In the genomic region with DNA sequence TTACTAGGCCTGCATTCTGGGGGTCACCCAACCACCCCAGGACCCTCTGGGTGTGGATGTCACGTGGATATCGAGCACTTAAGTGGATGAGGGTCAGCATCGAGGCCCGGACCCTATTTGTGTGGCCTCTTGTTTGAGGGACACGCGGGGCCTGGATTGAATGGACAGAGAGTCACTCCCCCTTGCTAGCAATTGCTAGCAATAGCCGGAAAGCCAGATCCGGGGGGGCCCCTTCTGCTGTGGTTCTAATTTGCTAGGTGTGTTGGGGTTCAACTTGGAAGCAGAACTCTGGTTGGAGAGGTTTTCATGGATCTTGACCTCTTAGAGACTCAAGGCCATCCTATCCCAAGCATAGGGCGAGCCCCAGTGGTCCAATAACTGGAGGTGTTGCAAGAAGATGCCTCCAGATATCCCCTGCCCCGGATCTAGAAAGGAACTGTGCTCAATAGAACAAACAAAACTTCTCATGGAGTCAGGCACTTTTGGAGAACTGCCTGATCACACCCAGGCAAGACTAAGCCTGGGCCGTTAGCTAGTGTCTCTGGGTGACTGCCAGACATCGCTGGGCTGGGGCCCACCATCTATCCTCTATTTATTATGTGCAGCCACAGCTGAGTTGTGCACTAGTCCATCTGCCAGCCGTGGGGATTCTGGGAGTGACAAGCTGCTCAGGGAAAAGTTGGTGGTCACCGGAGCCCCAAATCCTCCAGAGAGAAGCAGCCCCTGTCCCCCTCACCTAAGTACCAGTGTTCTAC, we compare ENCODE assay signal across 8 mouse cellular contexts. TPM values are rescaled to one million over a fixed set of nuclear protein-coding genes. Genes with fewer than 3 reads are reported as not detected.
A peak's percentile ranks its signal among the peaks of the same experiment; 100 is the strongest.
DNase-seq lines count a peak whose midpoint lies in the region; ATAC-seq and TF ChIP-seq lines count a peak whose summit lies in the region.

No protein-coding gene starts in this region.

- H3K9ac ChIP-seq in forebrain, embryonic 11.5 days (ENCODE audit: low read length), result peak overlapping the region; percentile 100
- H3K9ac ChIP-seq in liver, postnatal 0 days (replicated peaks), result peak overlapping the region; percentile 100

- peaks cover 25% of the 10 kb centered on the region; the same call in 1 of the 2 replicates for H3K4me1 ChIP-seq in forebrain, embryonic 11.5 days (replicated peaks; ENCODE audit: control insufficient read depth, insufficient read depth, low read length)
- H3K4me1 ChIP-seq in liver, postnatal 0 days (ENCODE audit: insufficient read depth), result peaks cover 49% of the 10 kb centered on the region

- intact Hi-C loops in heart, postnatal 10 days (cut with DNase I), result no loop called here

- peaks cover 30% of the 10 kb centered on the region for H3K79me3 ChIP-seq in C2C12 (ENCODE audit: low read depth)

- no peaks in the 10 kb centered on the region for H3K27me3 ChIP-seq in C2C12 (ENCODE audit: control insufficient read depth, insufficient read depth, insufficient read length)
- H3K27me3 ChIP-seq in forebrain, embryonic 11.5 days (ENCODE audit: control insufficient read depth, insufficient read depth, low read length), result no peaks in the 10 kb centered on the region
- no peaks in the 10 kb centered on the region for H3K27me3 ChIP-seq in liver, postnatal 0 days (ENCODE audit: insufficient read depth, low read length)

- 43% methylated on average over 14 of the region's 14 CpGs for WGBS in forebrain, embryonic 11.5 days
- 24% methylated on average over 14 of the region's 14 CpGs for WGBS in liver, postnatal 0 days (ENCODE audit: insufficient replicate concordance)

- H3K36me3 ChIP-seq in C2C12 (ENCODE audit: control insufficient read depth, insufficient read depth), result peaks cover 34% of the 10 kb centered on the region
- peaks cover 28% of the 10 kb centered on the region for H3K36me3 ChIP-seq in forebrain, embryonic 11.5 days (ENCODE audit: control insufficient read depth, insufficient read depth, low read length)
- H3K36me3 ChIP-seq in liver, postnatal 0 days (replicated peaks; ENCODE audit: insufficient read depth, low read length), result peaks cover 31% of the 10 kb centered on the region

- H3K4me2 ChIP-seq in forebrain, embryonic 11.5 days (ENCODE audit: low read depth, low read length, severe bottlenecking), result peak overlapping the region; percentile 69
- peak overlapping the region; percentile 76 for H3K4me2 ChIP-seq in liver, postnatal 0 days (ENCODE audit: low read depth, low read length)

- TF ChIP-seq EP300 in liver, postnatal 0 days (IDR thresholded peaks at IDR 0.05; ENCODE audit: low read depth), result no peak

- peak; percentile 20; the same call in 1 of the 2 replicates for ATAC-seq in forebrain, embryonic 11.5 days (replicated peaks; ENCODE audit: low FRiP score)
- ATAC-seq in liver, postnatal 0 days, result no peak
- no peak for ATAC-seq in activated CD4-positive, CD25-positive, alpha-beta regulatory T cell, adult 4 months

- peaks cover 71% of the 10 kb centered on the region for H3K79me2 ChIP-seq in C2C12 (ENCODE audit: control insufficient read depth, insufficient read depth)

- no peaks in the 10 kb centered on the region for H3K9me3 ChIP-seq in forebrain, embryonic 11.5 days (ENCODE audit: control insufficient read depth, low read length)
- no peaks in the 10 kb centered on the region for H3K9me3 ChIP-seq in liver, postnatal 0 days (ENCODE audit: low read length)

- DNase-seq in adrenal gland, adult 2 months, result peak; percentile 69
- DNase-seq in forebrain, embryonic 11.5 days (ENCODE audit: low spot score), result peak; percentile 73
- DNase-seq in heart, postnatal 10 days, result peak; percentile 80 to 83
- DNase-seq in layer of hippocampus, adult 11-12 months (ENCODE audit: low spot score), result peak; percentile 84
- DNase-seq in liver, postnatal 0 days, result peak; percentile 50
- peak; percentile 47 for DNase-seq in ovary, postnatal 14 days (ENCODE audit: low spot score)

- H3K4me3 ChIP-seq in C2C12 (ENCODE audit: insufficient read depth, poor library complexity, severe bottlenecking), result peak overlapping the region; percentile 99
- H3K4me3 ChIP-seq in forebrain, embryonic 11.5 days (ENCODE audit: low read depth, low read length), result peak overlapping the region; percentile 100
- H3K4me3 ChIP-seq in liver, postnatal 0 days (ENCODE audit: low read depth, low read length), result peak overlapping the region; percentile 98

- TF ChIP-seq CTCF in C2C12 (IDR thresholded peaks at IDR 0.05; ENCODE audit: control insufficient read depth, insufficient read depth, insufficient read length), result no peak
- no peak for TF ChIP-seq CTCF in liver, postnatal 0 days (IDR thresholded peaks at IDR 0.05; ENCODE audit: low read depth)

- H3K27ac ChIP-seq in forebrain, embryonic 11.5 days (ENCODE audit: low read depth, low read length), result peak overlapping the region; percentile 100
- H3K27ac ChIP-seq in liver, postnatal 0 days (ENCODE audit: low read depth), result peak overlapping the region; percentile 99

- H3ac ChIP-seq in C2C12 (ENCODE audit: control insufficient read depth, insufficient read length, low read depth), result peak overlapping the region; percentile 52

TF ChIP-seq in C2C12, 6 proteins besides CTCF, POLR2A, EP300 and RAD21:
- no peak for TF ChIP-seq FOSL1 (IDR thresholded peaks at IDR 0.05; ENCODE audit: insufficient read depth, low read length, poor library complexity, severe bottlenecking)
- no peak for TF ChIP-seq USF1 (IDR thresholded peaks at IDR 0.05; ENCODE audit: low read depth)
- no peak for TF ChIP-seq MYOG (IDR thresholded peaks at IDR 0.05; ENCODE audit: control insufficient read depth, extremely low read depth, insufficient read length)
- no peak for TF ChIP-seq CEBPB (IDR thresholded peaks at IDR 0.05; ENCODE audit: low read depth)
- no peak for TF ChIP-seq MYOD1 (IDR thresholded peaks at IDR 0.05; ENCODE audit: control insufficient read depth, insufficient read length, low read depth)
- TF ChIP-seq MAX (IDR thresholded peaks at IDR 0.05), result no peak

RNA-seq across cellular contexts. Expression of a gene that starts 0.7 kb away (rescaled TPM):
- polyA plus RNA-seq in C2C12 (2012; fragmentation: generic; extraction: Trizol), result 6,665 TPM
- 1,000 to 10,000 TPM; 3,681 to 3,786 TPM for total RNA-seq in adrenal gland, adult 2 months (2021)
- polyA plus RNA-seq in adrenal gland, adult 2 months (2012; rRNA removed), result 3,805 and 4,221 TPM in 2 replicates
- polyA plus RNA-seq in forebrain, embryonic 11.5 days (2014; fragmentation: Nextera tagmentation; extraction: Ambion mirVana), result 13,526 and 13,808 TPM in 2 replicates
- total RNA-seq in heart, postnatal 10 days (2021), result 1,000 to 10,000 TPM; 1,831 to 2,004 TPM
- polyA plus RNA-seq in liver, postnatal 0 days (2015; fragmentation: Nextera tagmentation; extraction: Ambion mirVana), result 6,710 and 7,738 TPM in 2 replicates
- polyA plus RNA-seq in activated CD4-positive, CD25-positive, alpha-beta regulatory T cell, adult 4 months (2017; shearing (Covaris generic)), result over 10,000 TPM; 26,186 to 54,151 TPM

RNA-seq across cellular contexts. Expression of a gene that starts 12.0 kb away (rescaled TPM):
- polyA plus RNA-seq in C2C12 (2012; fragmentation: generic; extraction: Trizol), result 9.5 TPM
- total RNA-seq in adrenal gland, adult 2 months (2021), result 10 to 100 TPM in 1 of 2 experiments, 1 to 10 TPM in 1; 9.6 to 11.4 TPM
- 42.3 and 44.3 TPM in 2 replicates for polyA plus RNA-seq in adrenal gland, adult 2 months (2012; rRNA removed)
- 15.4 and 16.0 TPM in 2 replicates for polyA plus RNA-seq in forebrain, embryonic 11.5 days (2014; fragmentation: Nextera tagmentation; extraction: Ambion mirVana)
- total RNA-seq in heart, postnatal 10 days (2021), result 1 to 10 TPM; 8.8 to 9.2 TPM
- 1.8 and 3.2 TPM in 2 replicates for polyA plus RNA-seq in liver, postnatal 0 days (2015; fragmentation: Nextera tagmentation; extraction: Ambion mirVana)
- polyA plus RNA-seq in activated CD4-positive, CD25-positive, alpha-beta regulatory T cell, adult 4 months (2017; shearing (Covaris generic)), result 10 to 100 TPM in 1 of 2 experiments, 1 to 10 TPM in 1; 2.1 to 13.9 TPM

RNA-seq across cellular contexts. Expression of a gene that starts 52.9 kb away (rescaled TPM):
- 583 TPM for polyA plus RNA-seq in C2C12 (2012; fragmentation: generic; extraction: Trizol)
- 10 to 100 TPM; 24.6 to 42.9 TPM for total RNA-seq in adrenal gland, adult 2 months (2021)
- 129 and 134 TPM in 2 replicates for polyA plus RNA-seq in adrenal gland, adult 2 months (2012; rRNA removed)
- polyA plus RNA-seq in forebrain, embryonic 11.5 days (2014; fragmentation: Nextera tagmentation; extraction: Ambion mirVana), result 680 and 728 TPM in 2 replicates
- total RNA-seq in heart, postnatal 10 days (2021), result 100 to 1,000 TPM; 103 to 132 TPM
- polyA plus RNA-seq in liver, postnatal 0 days (2015; fragmentation: Nextera tagmentation; extraction: Ambion mirVana), result 6.9 and 7.3 TPM in 2 replicates
- polyA plus RNA-seq in activated CD4-positive, CD25-positive, alpha-beta regulatory T cell, adult 4 months (2017; shearing (Covaris generic)), result under 1 TPM; 0.26 to 0.42 TPM

Comparison
In these comparisons a context has a peak if more than half of its experiments do, and no peak if none do; other contexts are left out.
1. RNA of a gene that starts 52.9 kb away (polyA plus RNA-seq): 680 to 728 TPM in forebrain, embryonic 11.5 days, 583 TPM in C2C12 (single experiment) and 129 to 134 TPM in adrenal gland, adult 2 months; 6.9 to 7.3 TPM in liver, postnatal 0 days and 0.26 to 0.42 TPM in activated CD4-positive, CD25-positive, alpha-beta regulatory T cell, adult 4 months; every median in the first group is over 10 times any median in the second.
2. Peak in every context shown above with its lines, with median percentiles within 50 percentile points of each other: H3K4me3 ChIP-seq and DNase-seq.